Mouse (Mus musculus): ENCODE results near the gene Gtf2ird2. TPM values are rescaled to one million over a fixed set of nuclear protein-coding genes. Genes with fewer than 3 reads are reported as not detected.
A peak's percentile ranks its signal among the peaks of the same experiment; 100 is the strongest.

Gene Gtf2ird2
- 7.1 and 8.2 TPM in 2 replicates for polyA plus RNA-seq (2014; fragmentation: Nextera tagmentation; extraction: Ambion mirVana)

GRCm38 (mm10) chr5:134183880-134184808 is at the start of gene Gtf2ird2:
Gene Gtf2ird2, plus strand, starts transcription at chr5:134184019.
- peaks cover 4% of the 10 kb centered on the region; the same call in 1 of the 2 replicates for H3K4me1 ChIP-seq (replicated peaks; ENCODE audit: control insufficient read depth, insufficient read depth, low read length)
- under 1% methylated on average over 85 of the region's 92 CpGs for WGBS
- peak within 1 kb of the TSS; percentile 85 for H3K9ac ChIP-seq (ENCODE audit: low read depth, low read length)
- no peaks in the 10 kb centered on the region for H3K27me3 ChIP-seq (ENCODE audit: control insufficient read depth, insufficient read depth, low read length)
- H3K36me3 ChIP-seq (ENCODE audit: control insufficient read depth, insufficient read depth, low read length): no peaks in the 10 kb centered on the region
- peak within 1 kb of the TSS; percentile 91 for H3K27ac ChIP-seq (ENCODE audit: low read depth, low read length)
- ATAC-seq (ENCODE audit: low FRiP score): peak; percentile 96
- H3K4me3 ChIP-seq (ENCODE audit: low read depth, low read length): peak within 1 kb of the TSS; percentile 72
- H3K9me3 ChIP-seq (ENCODE audit: control insufficient read depth, low read length): no peaks in the 10 kb centered on the region
- H3K4me2 ChIP-seq (replicated peaks; ENCODE audit: low read depth, low read length): peak within 1 kb of the TSS; percentile 72
- DNase-seq (ENCODE audit: low spot score): peak; percentile 99

DNA sequence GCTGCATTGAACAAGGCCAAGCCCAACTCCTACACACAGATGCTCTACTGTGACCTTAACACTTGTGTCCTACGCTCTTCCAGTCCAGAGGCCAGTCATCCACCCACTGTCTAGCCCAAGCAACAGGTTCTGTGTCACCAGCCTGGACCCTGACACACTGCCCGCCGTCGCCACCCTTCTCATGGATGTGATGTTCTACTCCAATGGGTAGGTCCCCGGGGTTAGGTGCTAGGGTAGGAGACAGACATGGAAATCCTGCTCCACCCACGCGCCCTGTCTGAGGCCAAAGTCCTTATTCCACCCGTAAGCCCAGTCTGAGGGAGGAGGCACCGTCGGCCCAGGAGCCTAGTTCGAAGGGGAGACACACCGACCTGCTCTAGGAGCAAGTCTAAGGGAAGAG is 47.8 kb upstream of the Gtf2ird2 start:
- Histone ChIP-seq H3K4me3 (ENCODE audit: low read depth, low read length) (no peak overlapping the region), H3K4me2 (replicated peaks; ENCODE audit: low read depth, low read length) (no peak overlapping the region), H3K27me3 (ENCODE audit: control insufficient read depth, insufficient read depth, low read length) (no peaks in the 10 kb centered on the region), H3K9ac (ENCODE audit: low read depth, low read length) (no peak overlapping the region), H3K36me3 (ENCODE audit: control insufficient read depth, insufficient read depth, low read length) (0 out of 2 replicates have a peak, but pooled peaks cover 6% of the 10 kb centered on the region), H3K27ac (ENCODE audit: low read depth, low read length) (no peak overlapping the region), H3K9me3 (ENCODE audit: control insufficient read depth, low read length) (no peaks in the 10 kb centered on the region), H3K4me1 (replicated peaks; ENCODE audit: control insufficient read depth, insufficient read depth, low read length) (no peaks in the 10 kb centered on the region)
- ATAC-seq (ENCODE audit: low FRiP score) (no peak), DNase-seq (ENCODE audit: low spot score) (no peak)
- WGBS: 94% methylated on average over 12 of the region's 12 CpGs

- no peak for ATAC-seq (ENCODE audit: low FRiP score)
- 86% methylated on average over 5 of the region's 5 CpGs for WGBS
- H3K4me1 ChIP-seq (replicated peaks; ENCODE audit: control insufficient read depth, insufficient read depth, low read length): no peaks in the 10 kb centered on the region
- H3K4me3 ChIP-seq (ENCODE audit: low read depth, low read length): no peak overlapping the region
- no peak for DNase-seq (ENCODE audit: low spot score)
- no peak overlapping the region for H3K9ac ChIP-seq (ENCODE audit: low read depth, low read length)
- no peak overlapping the region for H3K4me2 ChIP-seq (replicated peaks; ENCODE audit: low read depth, low read length)
- H3K27ac ChIP-seq (ENCODE audit: low read depth, low read length): no peak overlapping the region
- no peaks in the 10 kb centered on the region for H3K9me3 ChIP-seq (ENCODE audit: control insufficient read depth, low read length)
- H3K36me3 ChIP-seq (ENCODE audit: control insufficient read depth, insufficient read depth, low read length): 0 out of 2 replicates have a peak, but pooled peaks cover 6% of the 10 kb centered on the region
- no peaks in the 10 kb centered on the region for H3K27me3 ChIP-seq (ENCODE audit: control insufficient read depth, insufficient read depth, low read length)
Observed at GRCm38 (mm10) chr5:134137933-134138332, 45.9 kb upstream of the Gtf2ird2 start.

- 83% methylated on average over 6 of the region's 6 CpGs for WGBS
Observed at GRCm38 (mm10) chr5:134139429-134139828, 44.4 kb upstream of the Gtf2ird2 start.

GRCm38 (mm10) chr5:134141236-134141635 is 42.6 kb upstream of the Gtf2ird2 start:
- H3K4me1 ChIP-seq (replicated peaks; ENCODE audit: control insufficient read depth, insufficient read depth, low read length): no peaks in the 10 kb centered on the region
- H3K27me3 ChIP-seq (ENCODE audit: control insufficient read depth, insufficient read depth, low read length): no peaks in the 10 kb centered on the region
- H3K4me3 ChIP-seq (ENCODE audit: low read depth, low read length): no peak overlapping the region
- WGBS: 75% methylated on average over 7 of the region's 7 CpGs
- H3K9me3 ChIP-seq (ENCODE audit: control insufficient read depth, low read length): no peaks in the 10 kb centered on the region
- DNase-seq (ENCODE audit: low spot score): no peak
- H3K9ac ChIP-seq (ENCODE audit: low read depth, low read length): no peak overlapping the region
- H3K27ac ChIP-seq (ENCODE audit: low read depth, low read length): no peak overlapping the region
- 0 out of 2 replicates have a peak, but pooled peaks cover 6% of the 10 kb centered on the region for H3K36me3 ChIP-seq (ENCODE audit: control insufficient read depth, insufficient read depth, low read length)
- H3K4me2 ChIP-seq (replicated peaks; ENCODE audit: low read depth, low read length): no peak overlapping the region
- no peak for ATAC-seq (ENCODE audit: low FRiP score)

More at GRCm38 (mm10) chr5:134139429-134139828, 44.4 kb upstream of the Gtf2ird2 start:
- DNase-seq (ENCODE audit: low spot score): no peak
- no peak overlapping the region for H3K27ac ChIP-seq (ENCODE audit: low read depth, low read length)
- no peaks in the 10 kb centered on the region for H3K4me1 ChIP-seq (replicated peaks; ENCODE audit: control insufficient read depth, insufficient read depth, low read length)
- H3K4me3 ChIP-seq (ENCODE audit: low read depth, low read length): no peak overlapping the region
- no peak overlapping the region for H3K9ac ChIP-seq (ENCODE audit: low read depth, low read length)
- ATAC-seq (ENCODE audit: low FRiP score): no peak
- H3K9me3 ChIP-seq (ENCODE audit: control insufficient read depth, low read length): no peaks in the 10 kb centered on the region
- 0 out of 2 replicates have a peak, but pooled peaks cover 6% of the 10 kb centered on the region for H3K36me3 ChIP-seq (ENCODE audit: control insufficient read depth, insufficient read depth, low read length)
- H3K4me2 ChIP-seq (replicated peaks; ENCODE audit: low read depth, low read length): no peak overlapping the region
- H3K27me3 ChIP-seq (ENCODE audit: control insufficient read depth, insufficient read depth, low read length): no peaks in the 10 kb centered on the region

- H3K27ac ChIP-seq (ENCODE audit: low read depth, low read length): no peak overlapping the region
- no peak overlapping the region for H3K4me2 ChIP-seq (replicated peaks; ENCODE audit: low read depth, low read length)
- no peaks in the 10 kb centered on the region for H3K9me3 ChIP-seq (ENCODE audit: control insufficient read depth, low read length)
- H3K27me3 ChIP-seq (ENCODE audit: control insufficient read depth, insufficient read depth, low read length): no peaks in the 10 kb centered on the region
- H3K4me1 ChIP-seq (replicated peaks; ENCODE audit: control insufficient read depth, insufficient read depth, low read length): no peaks in the 10 kb centered on the region
- H3K36me3 ChIP-seq (ENCODE audit: control insufficient read depth, insufficient read depth, low read length): 0 out of 2 replicates have a peak, but pooled peaks cover under 1% of the 10 kb centered on the region
- H3K4me3 ChIP-seq (ENCODE audit: low read depth, low read length): no peak overlapping the region
- WGBS: 76% methylated on average over 11 of the region's 11 CpGs
- no peak overlapping the region for H3K9ac ChIP-seq (ENCODE audit: low read depth, low read length)
- DNase-seq (ENCODE audit: low spot score) (no peak), ATAC-seq (ENCODE audit: low FRiP score) (no peak)
Observed at GRCm38 (mm10) chr5:134142381-134142780, 41.4 kb upstream of the Gtf2ird2 start.

- H3K4me1 ChIP-seq (replicated peaks; ENCODE audit: control insufficient read depth, insufficient read depth, low read length): no peaks in the 10 kb centered on the region
- no peak overlapping the region for H3K9ac ChIP-seq (ENCODE audit: low read depth, low read length)
- no peak for DNase-seq (ENCODE audit: low spot score)
- no peak overlapping the region for H3K4me2 ChIP-seq (replicated peaks; ENCODE audit: low read depth, low read length)
- no peak overlapping the region for H3K4me3 ChIP-seq (ENCODE audit: low read depth, low read length)
- no peaks in the 10 kb centered on the region for H3K36me3 ChIP-seq (ENCODE audit: control insufficient read depth, insufficient read depth, low read length)
- WGBS: 91% methylated on average over 8 of the region's 8 CpGs
- H3K9me3 ChIP-seq (ENCODE audit: control insufficient read depth, low read length): no peaks in the 10 kb centered on the region
- no peak for ATAC-seq (ENCODE audit: low FRiP score)
- no peaks in the 10 kb centered on the region for H3K27me3 ChIP-seq (ENCODE audit: control insufficient read depth, insufficient read depth, low read length)
- no peak overlapping the region for H3K27ac ChIP-seq (ENCODE audit: low read depth, low read length)
Observed at GRCm38 (mm10) chr5:134144986-134145385, 38.8 kb upstream of the Gtf2ird2 start.

DNA sequence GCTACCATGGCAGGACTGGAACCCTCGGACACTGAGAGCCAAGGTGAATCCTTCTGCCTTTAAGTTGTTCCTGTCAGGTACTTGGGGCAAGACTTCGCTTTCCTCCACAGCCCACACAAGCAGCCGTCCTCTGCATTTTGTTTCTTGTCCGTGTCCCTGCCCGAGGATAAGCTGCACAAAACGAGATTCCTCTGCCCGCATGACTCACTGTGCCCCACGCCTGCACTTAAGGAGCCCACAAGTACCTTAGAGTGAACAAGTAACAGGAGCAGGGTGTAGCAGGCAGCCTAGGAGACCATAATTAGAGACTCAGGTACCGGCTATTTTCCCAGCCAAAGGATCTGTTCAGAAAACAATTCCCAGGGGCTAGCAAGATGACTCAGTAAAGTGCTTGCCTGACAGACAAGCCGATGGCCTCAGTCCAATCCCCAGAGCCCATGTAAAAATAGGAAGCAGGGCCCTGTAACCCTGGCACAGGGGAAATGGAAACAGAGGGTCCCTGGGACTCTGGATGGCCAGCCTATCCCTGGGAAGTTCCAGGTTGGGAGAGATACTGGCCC is 36.5 kb upstream of the Gtf2ird2 start:
- Histone ChIP-seq H3K27ac (ENCODE audit: low read depth, low read length) (no peak overlapping the region), H3K9ac (ENCODE audit: low read depth, low read length) (no peak overlapping the region), H3K4me2 (replicated peaks; ENCODE audit: low read depth, low read length) (no peak overlapping the region), H3K4me1 (replicated peaks; ENCODE audit: control insufficient read depth, insufficient read depth, low read length) (no peaks in the 10 kb centered on the region), H3K4me3 (ENCODE audit: low read depth, low read length) (no peak overlapping the region), H3K36me3 (ENCODE audit: control insufficient read depth, insufficient read depth, low read length) (0 out of 2 replicates have a peak, but pooled peaks cover 5% of the 10 kb centered on the region), H3K27me3 (ENCODE audit: control insufficient read depth, insufficient read depth, low read length) (no peaks in the 10 kb centered on the region), H3K9me3 (ENCODE audit: control insufficient read depth, low read length) (no peaks in the 10 kb centered on the region)
- DNase-seq (ENCODE audit: low spot score): no peak
- no peak for ATAC-seq (ENCODE audit: low FRiP score)
- 90% methylated on average over 10 of the region's 10 CpGs for WGBS

Measured in hindbrain, embryonic 11.5 days (tissue).